ENCODE assay signal across 17 mouse cellular contexts in genomic region chr19:50052910-50053309, GRCm38 (mm10).
"Had no signal": no experiment of that assay in that cellular context is flagged by ENCODE, and none has a peak within 500 bp of the region (broad histone marks: within the 10 kb centered on the region; RNA-seq: fewer than 3 reads in every experiment).

No protein-coding gene starts in this region.

- ATAC-seq: hindbrain, embryonic 16.5 days; hindbrain, postnatal 0 days; inflammation-experienced regulatory T-cells, adult 6 months had no signal

- H3K4me1 ChIP-seq: heart, embryonic 12.5 days; heart, embryonic 15.5 days; hindbrain, embryonic 10.5 days; hindbrain, embryonic 12.5 days; hindbrain, embryonic 13.5 days; hindbrain, embryonic 15.5 days; kidney, embryonic 15.5 days had no signal

- H3K27me3 ChIP-seq: heart, embryonic 12.5 days; heart, embryonic 13.5 days; heart, embryonic 15.5 days; hindbrain, embryonic 12.5 days; hindbrain, embryonic 13.5 days; hindbrain, embryonic 15.5 days; kidney, embryonic 15.5 days had no signal

- H3K4me2 ChIP-seq: heart, embryonic 11.5 days; heart, embryonic 12.5 days; heart, embryonic 13.5 days; heart, embryonic 15.5 days; hindbrain, embryonic 12.5 days; hindbrain, embryonic 13.5 days; hindbrain, embryonic 14.5 days; hindbrain, embryonic 15.5 days; kidney, embryonic 15.5 days had no signal

- H3K9me3 ChIP-seq: heart, embryonic 10.5 days; heart, embryonic 12.5 days; heart, embryonic 13.5 days; heart, embryonic 15.5 days; hindbrain, embryonic 10.5 days; hindbrain, embryonic 12.5 days; hindbrain, embryonic 13.5 days; hindbrain, embryonic 15.5 days; kidney, embryonic 15.5 days had no signal

- H3K36me3 ChIP-seq: heart, embryonic 10.5 days; heart, embryonic 12.5 days; heart, embryonic 13.5 days; heart, embryonic 15.5 days; hindbrain, embryonic 10.5 days; hindbrain, embryonic 12.5 days; hindbrain, embryonic 13.5 days; hindbrain, embryonic 15.5 days; kidney, embryonic 15.5 days had no signal

- H3K4me3 ChIP-seq: heart, embryonic 10.5 days; heart, embryonic 12.5 days; heart, embryonic 13.5 days; heart, embryonic 15.5 days; hindbrain, embryonic 10.5 days; hindbrain, embryonic 12.5 days; hindbrain, embryonic 13.5 days; hindbrain, embryonic 15.5 days; kidney, embryonic 15.5 days; layer of hippocampus, adult 2 months; left cerebral cortex, adult 2 months had no signal

- H3K9ac ChIP-seq: heart, embryonic 12.5 days; heart, embryonic 13.5 days; heart, embryonic 15.5 days; hindbrain, embryonic 12.5 days; hindbrain, embryonic 13.5 days; hindbrain, embryonic 14.5 days; hindbrain, embryonic 15.5 days; kidney, embryonic 15.5 days had no signal

- H3K27ac ChIP-seq: heart, embryonic 10.5 days; heart, embryonic 15.5 days; hindbrain, embryonic 10.5 days; hindbrain, embryonic 12.5 days; hindbrain, embryonic 13.5 days; hindbrain, embryonic 14.5 days; hindbrain, embryonic 15.5 days; hindbrain, postnatal 0 days; kidney, embryonic 15.5 days; kidney, postnatal 0 days; layer of hippocampus, adult 2 months; left cerebral cortex, adult 2 months had no signal
